Mouse (Mus musculus): ENCODE measurements around the gene Lrch1. TPM values are rescaled to one million over a fixed set of nuclear protein-coding genes. Genes with fewer than 3 reads are reported as not detected.

Lrch1 gene
- polyA plus RNA-seq, 1 experiment from 2014 or later: 14.6 TPM

- no peak overlapping the region for H3K9ac ChIP-seq
- H3K4me1 ChIP-seq: no peaks in the 10 kb centered on the region
- no peak overlapping the region for H3K27ac ChIP-seq
- H3K9me3 ChIP-seq: no peaks in the 10 kb centered on the region
- no peak for ATAC-seq (ENCODE audit: insufficient number of reproducible peaks, low FRiP score, low TSS enrichment, low read depth)
- WGBS: 80% methylated on average over 10 of the region's 10 CpGs
- H3K4me3 ChIP-seq: no peak overlapping the region
- no peaks in the 10 kb centered on the region for H3K36me3 ChIP-seq
- no peak overlapping the region for H3K4me2 ChIP-seq
- no peaks in the 10 kb centered on the region for H3K27me3 ChIP-seq
These were observed 26.5 kb upstream of the Lrch1 start for GRCm38 (mm10) chr14:74974136-74974651.

GRCm38 (mm10) chr14:74972687-74973086, 25.0 kb upstream of the Lrch1 start:
- Histone ChIP-seq H3K4me2 (no peak overlapping the region), H3K4me3 (no peak overlapping the region), H3K27me3 (no peaks in the 10 kb centered on the region), H3K27ac (no peak overlapping the region), H3K36me3 (no peaks in the 10 kb centered on the region), H3K9me3 (no peaks in the 10 kb centered on the region), H3K4me1 (no peaks in the 10 kb centered on the region), H3K9ac (no peak overlapping the region)
- ATAC-seq (ENCODE audit: insufficient number of reproducible peaks, low FRiP score, low TSS enrichment, low read depth): no peak
- 82% methylated on average over 5 of the region's 5 CpGs for WGBS

GRCm38 (mm10) chr14:74972216-74972615, 24.5 kb upstream of the Lrch1 start:
- no peaks in the 10 kb centered on the region for H3K4me1 ChIP-seq
- no peaks in the 10 kb centered on the region for H3K27me3 ChIP-seq
- no peak overlapping the region for H3K27ac ChIP-seq
- no peaks in the 10 kb centered on the region for H3K36me3 ChIP-seq
- no peak overlapping the region for H3K4me2 ChIP-seq
- no peak overlapping the region for H3K4me3 ChIP-seq
- H3K9ac ChIP-seq: no peak overlapping the region
- 40% methylated on average over 3 of the region's 3 CpGs for WGBS
- H3K9me3 ChIP-seq: no peaks in the 10 kb centered on the region
- ATAC-seq (ENCODE audit: insufficient number of reproducible peaks, low FRiP score, low TSS enrichment, low read depth): no peak

- Histone ChIP-seq H3K4me2 (no peak overlapping the region), H3K4me1 (0 out of 2 replicates have a peak, but pooled peaks cover 4% of the 10 kb centered on the region), H3K36me3 (no peaks in the 10 kb centered on the region), H3K4me3 (no peak overlapping the region), H3K9me3 (no peaks in the 10 kb centered on the region), H3K9ac (no peak overlapping the region), H3K27me3 (no peaks in the 10 kb centered on the region), H3K27ac (no peak overlapping the region)
- no peak for ATAC-seq (ENCODE audit: insufficient number of reproducible peaks, low FRiP score, low TSS enrichment, low read depth)
- 28% methylated on average over 3 of the region's 3 CpGs for WGBS
These were observed 15.7 kb upstream of the Lrch1 start for GRCm38 (mm10) chr14:74963402-74963764.

GRCm38 (mm10) chr14:74962713-74963401, 15.2 kb upstream of the Lrch1 start:
- 67% methylated on average over 8 of the region's 8 CpGs for WGBS
- Histone ChIP-seq H3K4me2 (no peak overlapping the region), H3K27ac (no peak overlapping the region), H3K4me1 (0 out of 2 replicates have a peak, but pooled peaks cover 4% of the 10 kb centered on the region), H3K9me3 (no peaks in the 10 kb centered on the region), H3K27me3 (no peaks in the 10 kb centered on the region), H3K9ac (no peak overlapping the region), H3K4me3 (no peak overlapping the region), H3K36me3 (no peaks in the 10 kb centered on the region)
- ATAC-seq (ENCODE audit: insufficient number of reproducible peaks, low FRiP score, low TSS enrichment, low read depth): no peak

GRCm38 (mm10) chr14:74960568-74960967, 12.9 kb upstream of the Lrch1 start:
- Histone ChIP-seq H3K27ac (no peak overlapping the region), H3K36me3 (no peaks in the 10 kb centered on the region), H3K9ac (no peak overlapping the region), H3K27me3 (no peaks in the 10 kb centered on the region), H3K4me1 (0 out of 2 replicates have a peak, but pooled peaks cover 4% of the 10 kb centered on the region), H3K4me2 (no peak overlapping the region), H3K9me3 (no peaks in the 10 kb centered on the region), H3K4me3 (no peak overlapping the region)
- no peak for ATAC-seq (ENCODE audit: insufficient number of reproducible peaks, low FRiP score, low TSS enrichment, low read depth)
- 60% methylated on average over 5 of the region's 5 CpGs for WGBS

- H3K4me3 ChIP-seq: no peak overlapping the region
- H3K27ac ChIP-seq: no peak overlapping the region
- no peak for ATAC-seq (ENCODE audit: insufficient number of reproducible peaks, low FRiP score, low TSS enrichment, low read depth)
- H3K9me3 ChIP-seq: no peaks in the 10 kb centered on the region
- no peaks in the 10 kb centered on the region for H3K36me3 ChIP-seq
- 46% methylated on average over 2 of the region's 2 CpGs for WGBS
- no peak overlapping the region for H3K9ac ChIP-seq
- no peaks in the 10 kb centered on the region for H3K27me3 ChIP-seq
- H3K4me1 ChIP-seq: no peaks in the 10 kb centered on the region
- H3K4me2 ChIP-seq: no peak overlapping the region
These were observed 9.0 kb upstream of the Lrch1 start for GRCm38 (mm10) chr14:74956702-74957101.

GRCm38 (mm10) chr14:74956234-74956633, 8.6 kb upstream of the Lrch1 start:
- Histone ChIP-seq H3K27ac (no peak overlapping the region), H3K4me3 (no peak overlapping the region), H3K4me1 (no peaks in the 10 kb centered on the region), H3K36me3 (no peaks in the 10 kb centered on the region), H3K4me2 (no peak overlapping the region), H3K9ac (no peak overlapping the region), H3K9me3 (no peaks in the 10 kb centered on the region), H3K27me3 (no peaks in the 10 kb centered on the region)
- no peak for ATAC-seq (ENCODE audit: insufficient number of reproducible peaks, low FRiP score, low TSS enrichment, low read depth)
- 74% methylated on average over 1 of the region's 1 CpGs for WGBS

- Histone ChIP-seq H3K9ac (no peak overlapping the region), H3K27ac (peak overlapping the region; percentile 94; the same call in 1 of the 2 replicates), H3K4me2 (peak overlapping the region; percentile 67), H3K36me3 (no peaks in the 10 kb centered on the region), H3K9me3 (no peaks in the 10 kb centered on the region), H3K27me3 (no peaks in the 10 kb centered on the region), H3K4me1 (peaks cover 26% of the 10 kb centered on the region), H3K4me3 (peak overlapping the region; percentile 90)
- ATAC-seq (ENCODE audit: insufficient number of reproducible peaks, low FRiP score, low TSS enrichment, low read depth): no peak
- 46% methylated on average over 14 of the region's 14 CpGs for WGBS
These were observed 957 bp upstream of the Lrch1 start for GRCm38 (mm10) chr14:74948426-74949240.

- Histone ChIP-seq H3K36me3 (no peaks in the 10 kb centered on the region), H3K27ac (peak overlapping the region; percentile 94), H3K4me1 (peaks cover 26% of the 10 kb centered on the region), H3K27me3 (no peaks in the 10 kb centered on the region), H3K4me3 (peak overlapping the region; percentile 90), H3K9me3 (no peaks in the 10 kb centered on the region), H3K4me2 (peak overlapping the region; percentile 67), H3K9ac (peak overlapping the region; percentile 78)
- WGBS: 19% methylated on average over 13 of the region's 13 CpGs
- ATAC-seq (ENCODE audit: insufficient number of reproducible peaks, low FRiP score, low TSS enrichment, low read depth): no peak
These were observed 329 bp upstream of the Lrch1 start for GRCm38 (mm10) chr14:74948014-74948396.

- ATAC-seq (ENCODE audit: insufficient number of reproducible peaks, low FRiP score, low TSS enrichment, low read depth): peak; percentile 66
- H3K4me3 ChIP-seq: peak overlapping the region; percentile 90
- H3K4me2 ChIP-seq: peak overlapping the region; percentile 67
- under 1% methylated on average over 56 of the region's 56 CpGs for WGBS
- peaks cover 29% of the 10 kb centered on the region for H3K4me1 ChIP-seq
- peak overlapping the region; percentile 78 for H3K9ac ChIP-seq
- H3K27ac ChIP-seq: peak overlapping the region; percentile 94
- no peaks in the 10 kb centered on the region for H3K36me3 ChIP-seq
- no peaks in the 10 kb centered on the region for H3K27me3 ChIP-seq
- H3K9me3 ChIP-seq: no peaks in the 10 kb centered on the region
These were observed 813 bp downstream of the Lrch1 start for GRCm38 (mm10) chr14:74946751-74947375.
